Mouse (Mus musculus) heart, postnatal 14 days (tissue): ENCODE data around the gene Rnf150. TPM values are rescaled to one million over a fixed set of nuclear protein-coding genes. Genes with fewer than 3 reads are reported as not detected.
A peak's percentile ranks its signal among the peaks of the same experiment; 100 is the strongest.

ENCODE experiments used
- DNase-seq, 2 experiments: peaks; one replicate each; pipeline ENCODE4 v3.0.0; 2021 to 2022
- intact Hi-C: fragments of 180-260 bp; cut with DNase I; formaldehyde crosslinking; loops from one replicate; pipeline ENCODE4 v1.15.1; 2025
- total RNA-seq, 2 experiments: library from RNA; stranded (reverse); gene quantifications; 2 replicates each; pipeline ENCODE4 v1.2.3; 2021

Gene Rnf150
- total RNA-seq, 2 experiments from 2014 or later, result 10.6 to 12.9 TPM

GRCm38 (mm10) chr8:82875135-82875534 lies 12.0 kb downstream of the Rnf150 start:
- intact Hi-C loops, result no loop called here
- peak; percentile 21 to 48 for DNase-seq

GRCm38 (mm10) chr8:82884480-82884879 lies 21.3 kb downstream of the Rnf150 start:
- no peak for DNase-seq
- intact Hi-C loops, result no loop called here

DNA sequence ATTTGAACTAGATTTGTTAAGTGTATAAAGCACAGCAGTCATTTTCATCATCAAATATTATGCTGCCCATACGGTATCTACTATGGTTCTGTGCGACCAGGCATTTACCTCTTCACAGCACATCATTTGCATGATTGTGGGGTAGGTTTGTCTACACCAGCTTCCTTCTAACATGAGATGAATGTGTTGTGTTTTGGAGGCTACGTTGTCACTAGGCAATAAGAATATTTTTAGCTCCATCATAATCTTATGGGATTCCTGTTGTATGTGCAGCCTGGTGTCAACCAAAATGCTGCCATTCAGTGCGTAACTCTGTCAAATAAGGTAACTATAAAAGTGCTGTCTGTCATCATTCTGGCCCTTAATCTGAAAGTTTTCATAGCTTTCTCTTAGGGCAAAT lies 24.1 kb downstream of the Rnf150 start:
- DNase-seq, result no peak
- intact Hi-C loops, result no loop called here

GRCm38 (mm10) chr8:82889062-82889720 lies 26.0 kb downstream of the Rnf150 start:
- no peak for DNase-seq
- intact Hi-C loops, result no loop called here

DNA sequence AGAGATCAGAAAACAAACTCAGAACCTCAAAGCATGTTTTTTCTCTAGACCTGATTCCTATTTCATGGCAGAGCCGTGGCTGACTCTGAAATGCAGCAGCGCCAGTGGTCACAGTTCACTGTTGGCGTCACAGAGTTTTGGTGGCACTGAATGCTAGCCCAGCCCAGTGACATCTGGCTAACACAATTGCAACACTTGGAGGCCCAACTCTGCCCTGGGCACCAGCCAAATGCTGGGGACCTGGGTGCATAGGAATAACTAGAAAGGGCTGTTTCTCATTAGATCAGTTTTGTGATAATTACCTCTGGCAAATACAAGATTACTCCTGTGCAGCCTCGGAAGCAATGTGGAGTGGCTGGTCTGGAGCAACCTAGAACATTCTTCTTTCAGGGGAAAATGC lies 31.9 kb downstream of the Rnf150 start:
- DNase-seq, result no peak
- intact Hi-C loops, result no loop called here

DNA sequence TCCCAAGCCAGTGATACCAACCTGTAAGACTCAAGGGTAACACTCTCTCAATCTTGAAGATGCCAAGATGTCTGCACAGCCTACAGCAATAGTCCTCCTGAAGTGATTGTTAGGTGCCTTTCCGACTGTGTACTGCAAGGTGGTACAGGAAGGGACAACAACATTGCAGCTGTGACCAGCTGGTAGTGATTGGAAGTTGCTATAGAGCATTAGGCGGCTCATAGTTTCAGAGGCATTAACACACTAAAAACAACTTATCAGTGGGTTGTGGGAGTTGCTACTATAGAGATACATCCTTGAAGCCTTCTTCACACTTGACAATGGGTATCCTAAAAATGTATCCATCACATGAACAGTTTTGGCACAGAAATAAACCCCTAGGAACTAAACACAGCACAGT lies 33.6 kb downstream of the Rnf150 start:
- DNase-seq, result no peak
- intact Hi-C loops, result no loop called here

DNA sequence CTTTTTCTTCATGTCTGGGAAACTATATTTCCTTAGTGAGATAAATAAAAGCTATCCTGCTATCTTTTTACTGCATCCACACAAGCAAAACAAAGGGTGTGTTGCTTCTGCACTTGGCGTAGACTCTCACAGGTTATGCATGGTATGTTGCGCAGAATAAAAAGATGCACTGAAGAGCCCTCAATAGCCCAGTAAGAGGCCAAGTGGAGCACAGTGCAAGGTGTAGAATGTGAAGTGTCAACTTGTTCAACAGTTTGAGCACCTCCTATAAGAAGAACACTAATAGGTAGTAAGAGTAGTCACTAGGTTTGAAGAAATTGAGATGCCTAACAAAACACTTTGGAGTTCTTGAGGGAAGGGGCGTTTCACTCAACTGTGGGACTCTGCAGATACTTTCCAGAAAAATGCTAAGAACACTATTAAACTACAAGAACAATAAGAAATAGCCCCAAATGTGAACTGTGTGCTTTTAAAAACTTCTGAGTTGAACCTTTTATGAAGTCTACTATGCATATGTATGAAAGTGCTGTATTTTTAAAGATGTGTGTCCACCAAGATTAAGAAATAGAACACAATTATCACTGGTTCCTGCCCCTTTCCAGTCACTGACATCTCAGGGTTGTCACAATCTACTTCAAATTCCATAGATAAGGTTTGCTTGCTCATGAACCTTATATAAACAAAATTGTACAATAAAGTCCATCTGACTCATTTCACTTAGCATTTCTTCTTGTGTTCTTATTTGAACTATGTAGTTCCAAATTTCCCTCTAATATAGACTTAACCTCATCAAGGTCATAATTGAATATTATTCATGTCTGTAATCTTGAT lies 34.7 kb downstream of the Rnf150 start:
- DNase-seq, result no peak

DNA sequence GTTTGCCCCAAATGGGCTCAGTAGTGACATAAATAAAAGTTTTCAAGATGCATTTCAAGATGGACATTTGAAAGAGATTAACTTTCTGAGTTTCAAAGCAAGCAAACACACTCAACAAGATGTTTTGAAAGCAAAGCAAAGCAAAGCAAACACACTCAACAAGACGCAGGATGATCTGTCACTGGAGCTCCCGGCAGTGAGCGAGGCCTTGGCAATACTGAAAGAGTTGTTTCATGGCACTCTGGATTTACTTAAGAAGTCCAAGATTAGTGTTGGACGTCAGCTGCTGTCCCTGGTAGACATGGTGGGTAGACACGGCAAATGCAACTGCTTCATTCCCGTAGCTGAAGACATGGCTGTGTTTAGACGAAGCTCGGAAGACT lies 35.3 kb downstream of the Rnf150 start:
- intact Hi-C loops, result no loop called here
- DNase-seq, result no peak

More for the DNA sequence above, 34.7 kb downstream of the Rnf150 start:
- intact Hi-C loops, result no loop called here

DNA sequence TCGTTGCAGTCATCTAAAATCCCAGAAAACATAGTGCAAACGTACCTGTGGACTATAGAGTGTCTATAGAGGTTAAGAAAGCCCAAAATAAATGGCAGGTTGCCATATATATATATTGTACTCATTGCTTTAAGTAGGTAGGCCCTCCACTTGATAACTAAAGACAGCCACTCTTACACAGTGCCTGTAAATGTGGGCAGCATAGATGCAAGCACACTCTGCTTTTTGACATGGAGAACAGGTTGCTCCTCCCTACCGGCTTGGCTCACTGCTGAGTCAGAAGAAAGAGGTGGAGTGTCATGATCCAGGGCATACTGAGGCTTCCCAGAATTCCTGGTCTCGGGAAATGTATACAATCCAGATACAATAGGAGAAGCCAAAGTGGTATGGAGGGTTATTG lies 37.8 kb downstream of the Rnf150 start:
- no peak for DNase-seq
- intact Hi-C loops, result no loop called here

GRCm38 (mm10) chr8:82901549-82902138 lies 38.5 kb downstream of the Rnf150 start:
- no peak for DNase-seq
- intact Hi-C loops, result no loop called here

DNA sequence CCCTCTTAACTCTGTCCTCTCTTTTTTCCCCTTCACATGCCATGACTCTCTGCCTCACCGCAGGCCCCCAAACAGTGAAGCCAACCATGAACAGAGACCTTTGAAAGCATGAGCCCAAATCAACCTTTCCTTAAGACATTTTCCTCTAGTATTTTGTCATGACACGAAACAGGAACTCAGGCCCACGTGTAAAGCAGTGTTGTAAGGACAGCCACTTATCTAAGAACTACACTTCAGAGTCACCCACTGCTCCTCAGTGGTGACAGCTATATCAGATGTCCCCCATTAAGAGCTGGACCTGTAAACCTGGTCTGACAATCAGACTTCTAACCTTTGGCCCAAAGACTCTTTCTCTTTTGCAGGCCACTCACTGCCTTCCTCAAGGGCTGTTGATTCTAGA lies 40.3 kb downstream of the Rnf150 start:
- DNase-seq, result no peak
- intact Hi-C loops, result no loop called here

- DNase-seq, result no peak
- intact Hi-C loops, result no loop called here
These were observed 44.1 kb downstream of the Rnf150 start for GRCm38 (mm10) chr8:82907271-82907670.

DNA sequence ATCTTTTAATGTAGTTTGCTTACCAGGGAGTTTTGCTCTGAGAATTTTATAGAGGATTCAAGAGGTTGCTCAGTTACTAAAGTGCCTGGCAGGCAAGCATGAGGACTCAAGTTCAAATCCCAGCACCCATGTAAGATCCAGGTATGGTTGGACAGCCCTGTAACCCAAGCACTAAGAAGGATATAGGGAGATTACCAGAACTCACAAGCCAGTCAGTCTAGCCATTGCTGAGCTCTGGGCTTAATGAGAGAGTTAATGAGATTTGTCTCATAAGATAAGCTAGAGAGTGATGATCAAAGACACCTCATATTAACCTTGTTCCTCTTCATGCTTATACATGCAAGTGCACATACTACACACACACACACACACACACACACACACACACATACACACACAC lies 48.3 kb downstream of the Rnf150 start:
- no peak for DNase-seq
- intact Hi-C loops, result no loop called here

DNA sequence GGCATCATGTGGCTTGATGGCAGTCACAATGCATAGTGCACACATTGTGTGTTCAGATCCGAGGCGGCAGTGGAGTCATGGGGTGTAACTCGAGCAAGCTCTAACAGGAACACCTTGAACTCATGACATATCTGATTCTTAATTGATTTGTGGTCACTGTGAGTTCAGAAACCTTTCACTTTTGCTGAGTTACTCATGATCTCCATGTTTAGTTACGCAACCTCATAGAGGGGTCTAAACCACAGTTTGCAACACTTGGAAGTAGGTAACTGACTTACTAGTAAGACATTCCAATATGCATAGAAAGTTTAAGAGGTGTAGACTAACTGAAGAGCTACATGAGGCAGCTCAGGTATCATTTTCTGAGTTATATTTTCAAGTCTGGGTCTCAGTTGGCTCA lies 49.1 kb downstream of the Rnf150 start:
- no peak for DNase-seq
- intact Hi-C loops, result no loop called here

DNA sequence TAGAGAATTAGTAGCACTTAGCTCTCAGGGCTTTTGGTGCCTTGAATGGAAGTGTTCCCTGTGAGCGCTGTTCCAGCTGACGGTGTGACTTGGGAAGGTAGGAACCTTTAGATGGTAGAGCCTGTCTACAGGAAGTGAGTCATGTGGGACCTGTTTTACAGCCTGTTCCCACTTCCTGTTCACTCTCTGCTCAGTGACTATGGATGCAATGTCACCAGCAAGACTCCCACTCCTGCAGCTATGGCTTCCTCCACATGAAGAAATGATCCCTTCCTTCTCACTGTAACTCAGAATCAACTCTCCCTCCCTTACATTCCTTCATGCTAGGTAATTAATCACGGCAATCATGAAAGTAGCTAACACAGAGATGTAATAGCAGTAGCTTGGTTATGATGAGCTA lies 51.4 kb downstream of the Rnf150 start:
- no peak for DNase-seq
- intact Hi-C loops, result no loop called here

GRCm38 (mm10) chr8:82916851-82917539 lies 53.8 kb downstream of the Rnf150 start:
- no peak for DNase-seq
- intact Hi-C loops, result no loop called here

GRCm38 (mm10) chr8:82917540-82918316 lies 54.6 kb downstream of the Rnf150 start:
- intact Hi-C loops, result no loop called here
- DNase-seq, result peak in 1 of 2 experiments; percentile 19

GRCm38 (mm10) chr8:82919676-82920075 lies 56.5 kb downstream of the Rnf150 start:
- DNase-seq, result no peak
- intact Hi-C loops, result no loop called here

GRCm38 (mm10) chr8:82920124-82920523 lies 57.0 kb downstream of the Rnf150 start:
- intact Hi-C loops, result no loop called here
- DNase-seq, result no peak

GRCm38 (mm10) chr8:82925286-82925685 lies 62.1 kb downstream of the Rnf150 start:
- intact Hi-C loops, result no loop called here
- DNase-seq, result no peak
